Mouse (Mus musculus): Measurements from ENCODE around the gene Fgl2. TPM values are rescaled to one million over a fixed set of nuclear protein-coding genes. Genes with fewer than 3 reads are reported as not detected.

Fgl2 gene
- polyA plus RNA-seq, 1 experiment, result 3.2 TPM

- H3K4me3 ChIP-seq (ENCODE audit: insufficient read depth, low read depth, low read length), result no peak overlapping the region
- no peak overlapping the region for H3K27ac ChIP-seq (ENCODE audit: insufficient read depth, low read depth, low read length)
- no peak for TF ChIP-seq POLR2A (IDR thresholded peaks at IDR 0.05; ENCODE audit: low read depth, low read length)
- no peak for TF ChIP-seq CTCF (conservative IDR thresholded peaks at IDR 0.05; ENCODE audit: insufficient read depth, insufficient read length, low read depth, low read length)
- no peaks in the 10 kb centered on the region for H3K4me1 ChIP-seq (ENCODE audit: control insufficient read depth, insufficient read depth, low read length)
- no peak for DNase-seq
- H3K36me3 ChIP-seq (ENCODE audit: control insufficient read depth, insufficient read depth, low read length), result no peaks in the 10 kb centered on the region
- WGBS, result 78% methylated on average over 7 of the region's 7 CpGs
- H3K27me3 ChIP-seq (replicated peaks; ENCODE audit: control insufficient read depth, insufficient read depth, low read length), result no peaks in the 10 kb centered on the region
Measured at GRCm38 (mm10) chr5:21348366-21348765, 24.1 kb upstream of the Fgl2 start.

- DNase-seq, result no peak
- H3K27ac ChIP-seq (ENCODE audit: insufficient read depth, low read depth, low read length), result no peak overlapping the region
- no peaks in the 10 kb centered on the region for H3K4me1 ChIP-seq (ENCODE audit: control insufficient read depth, insufficient read depth, low read length)
- no peaks in the 10 kb centered on the region for H3K27me3 ChIP-seq (replicated peaks; ENCODE audit: control insufficient read depth, insufficient read depth, low read length)
- no peak for TF ChIP-seq CTCF (conservative IDR thresholded peaks at IDR 0.05; ENCODE audit: insufficient read depth, insufficient read length, low read depth, low read length)
- no peak for TF ChIP-seq POLR2A (IDR thresholded peaks at IDR 0.05; ENCODE audit: low read depth, low read length)
- no peaks in the 10 kb centered on the region for H3K36me3 ChIP-seq (ENCODE audit: control insufficient read depth, insufficient read depth, low read length)
- no peak overlapping the region for H3K4me3 ChIP-seq (ENCODE audit: insufficient read depth, low read depth, low read length)
Measured at GRCm38 (mm10) chr5:21351678-21352077, 20.8 kb upstream of the Fgl2 start.

- H3K27me3 ChIP-seq (replicated peaks; ENCODE audit: control insufficient read depth, insufficient read depth, low read length), result no peaks in the 10 kb centered on the region
- no peak for DNase-seq
- H3K36me3 ChIP-seq (ENCODE audit: control insufficient read depth, insufficient read depth, low read length), result no peaks in the 10 kb centered on the region
- H3K4me3 ChIP-seq (ENCODE audit: insufficient read depth, low read depth, low read length), result no peak overlapping the region
- TF ChIP-seq POLR2A (IDR thresholded peaks at IDR 0.05; ENCODE audit: low read depth, low read length) (no peak), CTCF (conservative IDR thresholded peaks at IDR 0.05; ENCODE audit: insufficient read depth, insufficient read length, low read depth, low read length) (no peak)
- H3K4me1 ChIP-seq (ENCODE audit: control insufficient read depth, insufficient read depth, low read length), result no peaks in the 10 kb centered on the region
- H3K27ac ChIP-seq (ENCODE audit: insufficient read depth, low read depth, low read length), result no peak overlapping the region
- WGBS, result 82% methylated on average over 3 of the region's 3 CpGs
Measured at GRCm38 (mm10) chr5:21358648-21359047, 13.8 kb upstream of the Fgl2 start.

GRCm38 (mm10) chr5:21363343-21363742 lies 9.1 kb upstream of the Fgl2 start:
- H3K4me1 ChIP-seq (ENCODE audit: control insufficient read depth, insufficient read depth, low read length), result no peaks in the 10 kb centered on the region
- TF ChIP-seq CTCF (conservative IDR thresholded peaks at IDR 0.05; ENCODE audit: insufficient read depth, insufficient read length, low read depth, low read length), result no peak
- TF ChIP-seq POLR2A (IDR thresholded peaks at IDR 0.05; ENCODE audit: low read depth, low read length), result no peak
- WGBS, result 49% methylated on average over 3 of the region's 3 CpGs
- no peaks in the 10 kb centered on the region for H3K27me3 ChIP-seq (replicated peaks; ENCODE audit: control insufficient read depth, insufficient read depth, low read length)
- no peak for DNase-seq
- no peak overlapping the region for H3K4me3 ChIP-seq (ENCODE audit: insufficient read depth, low read depth, low read length)
- no peak overlapping the region for H3K27ac ChIP-seq (ENCODE audit: insufficient read depth, low read depth, low read length)
- H3K36me3 ChIP-seq (ENCODE audit: control insufficient read depth, insufficient read depth, low read length), result no peaks in the 10 kb centered on the region

GRCm38 (mm10) chr5:21366338-21367053 lies 5.9 kb upstream of the Fgl2 start:
- Histone ChIP-seq H3K4me1 (ENCODE audit: control insufficient read depth, insufficient read depth, low read length) (no peaks in the 10 kb centered on the region), H3K36me3 (ENCODE audit: control insufficient read depth, insufficient read depth, low read length) (no peaks in the 10 kb centered on the region), H3K4me3 (ENCODE audit: insufficient read depth, low read depth, low read length) (no peak overlapping the region), H3K27me3 (replicated peaks; ENCODE audit: control insufficient read depth, insufficient read depth, low read length) (no peaks in the 10 kb centered on the region), H3K27ac (ENCODE audit: insufficient read depth, low read depth, low read length) (no peak overlapping the region)
- no peak for DNase-seq
- TF ChIP-seq CTCF (conservative IDR thresholded peaks at IDR 0.05; ENCODE audit: insufficient read depth, insufficient read length, low read depth, low read length) (no peak), POLR2A (IDR thresholded peaks at IDR 0.05; ENCODE audit: low read depth, low read length) (no peak)
- 70% methylated on average over 4 of the region's 4 CpGs for WGBS

GRCm38 (mm10) chr5:21367514-21367913 lies 4.9 kb upstream of the Fgl2 start:
- no peak overlapping the region for H3K27ac ChIP-seq (ENCODE audit: insufficient read depth, low read depth, low read length)
- H3K36me3 ChIP-seq (ENCODE audit: control insufficient read depth, insufficient read depth, low read length), result no peaks in the 10 kb centered on the region
- no peaks in the 10 kb centered on the region for H3K27me3 ChIP-seq (replicated peaks; ENCODE audit: control insufficient read depth, insufficient read depth, low read length)
- DNase-seq, result no peak
- no peak overlapping the region for H3K4me3 ChIP-seq (ENCODE audit: insufficient read depth, low read depth, low read length)
- WGBS, result 62% methylated on average over 2 of the region's 2 CpGs
- TF ChIP-seq CTCF (conservative IDR thresholded peaks at IDR 0.05; ENCODE audit: insufficient read depth, insufficient read length, low read depth, low read length), result no peak
- no peak for TF ChIP-seq POLR2A (IDR thresholded peaks at IDR 0.05; ENCODE audit: low read depth, low read length)
- no peaks in the 10 kb centered on the region for H3K4me1 ChIP-seq (ENCODE audit: control insufficient read depth, insufficient read depth, low read length)

GRCm38 (mm10) chr5:21370218-21370947 lies 2.1 kb upstream of the Fgl2 start:
- H3K4me3 ChIP-seq (ENCODE audit: insufficient read depth, low read depth, low read length), result no peak overlapping the region
- 87% methylated on average over 5 of the region's 5 CpGs for WGBS
- no peaks in the 10 kb centered on the region for H3K27me3 ChIP-seq (replicated peaks; ENCODE audit: control insufficient read depth, insufficient read depth, low read length)
- H3K27ac ChIP-seq (ENCODE audit: insufficient read depth, low read depth, low read length), result no peak overlapping the region
- TF ChIP-seq POLR2A (IDR thresholded peaks at IDR 0.05; ENCODE audit: low read depth, low read length), result no peak
- TF ChIP-seq CTCF (conservative IDR thresholded peaks at IDR 0.05; ENCODE audit: insufficient read depth, insufficient read length, low read depth, low read length), result no peak
- no peaks in the 10 kb centered on the region for H3K36me3 ChIP-seq (ENCODE audit: control insufficient read depth, insufficient read depth, low read length)
- H3K4me1 ChIP-seq (ENCODE audit: control insufficient read depth, insufficient read depth, low read length), result no peaks in the 10 kb centered on the region
- DNase-seq, result no peak
